Mouse (Mus musculus) midbrain, embryonic 15.5 days (tissue): ENCODE results near the gene Acer1. TPM values are rescaled to one million over a fixed set of nuclear protein-coding genes. Genes with fewer than 3 reads are reported as not detected.

Experiments used
- polyA plus RNA-seq: library from polyadenylated mRNA; unstranded; fragments of >200 nt; fragmentation: Nextera tagmentation; extraction: Ambion mirVana; gene quantifications from 2 replicates; pipeline ENCODE4 v1.2.1, GENCODE M21; 2015

The Acer1 gene
- polyA plus RNA-seq, 1 experiment from 2014 or later: not detected

Other genes starting within 250 kb of the Acer1 start
- 4.1 and 4.6 TPM in 2 replicates for gene Nrtn, start 224.6 kb downstream of the Acer1 start, polyA plus RNA-seq
- 100.0 and 104 TPM in 2 replicates for gene Dus3l, start 217.4 kb downstream of the Acer1 start, polyA plus RNA-seq
- 1.4 TPM in 2 replicates for gene Prr22, start 211.9 kb downstream of the Acer1 start, polyA plus RNA-seq
- 5.4 and 6.0 TPM in 2 replicates for gene Rfx2, start 151.1 kb downstream of the Acer1 start, polyA plus RNA-seq
- gene Acsbg2, start 107.7 kb downstream of the Acer1 start, polyA plus RNA-seq: not detected in 2 replicates
- 0.37 and 0.49 TPM in 2 replicates for gene 1700061G19Rik, start 106.6 kb downstream of the Acer1 start, polyA plus RNA-seq
- 103 and 106 TPM in 2 replicates for gene Mllt1, start 46.7 kb downstream of the Acer1 start, polyA plus RNA-seq
- gene Clpp, start 8.2 kb upstream of the Acer1 start, polyA plus RNA-seq: 180 and 188 TPM in 2 replicates
- 53.2 and 57.1 TPM in 2 replicates for gene Alkbh7, start 15.2 kb upstream of the Acer1 start, polyA plus RNA-seq
- 0.68 and 0.83 TPM in 2 replicates for gene Pspn, start 17.9 kb upstream of the Acer1 start, polyA plus RNA-seq
- gene Gtf2f1, start 29.2 kb upstream of the Acer1 start, polyA plus RNA-seq: 76.8 TPM in 2 replicates
- 0.43 and 0.73 TPM in 2 replicates for gene Gm17949, start 29.3 kb upstream of the Acer1 start, polyA plus RNA-seq
- gene Khsrp, start 49.4 kb upstream of the Acer1 start, polyA plus RNA-seq: 29.9 and 30.5 TPM in 2 replicates
- not detected in 2 replicates for gene Slc25a41, start 59.5 kb upstream of the Acer1 start, polyA plus RNA-seq
- 1.5 and 2.0 TPM in 2 replicates for gene Crb3, start 77.0 kb upstream of the Acer1 start, polyA plus RNA-seq
- gene Slc25a23, start 77.7 kb upstream of the Acer1 start, polyA plus RNA-seq: 42.5 TPM in 2 replicates
- 5.8 TPM in 2 replicates for gene Dennd1c, start 96.4 kb upstream of the Acer1 start, polyA plus RNA-seq
- gene Tubb4a, start 105.7 kb upstream of the Acer1 start, polyA plus RNA-seq: 388 and 395 TPM in 2 replicates
- 7.4 and 8.1 TPM in 2 replicates for gene Tnfsf9, start 123.2 kb upstream of the Acer1 start, polyA plus RNA-seq
- 1.1 and 1.2 TPM in 2 replicates for gene Cd70, start 167.7 kb upstream of the Acer1 start, polyA plus RNA-seq
- gene Tnfsf14, start 212.1 kb upstream of the Acer1 start, polyA plus RNA-seq: not detected in 2 replicates
- 2.2 TPM in 2 replicates for gene C3, start 246.0 kb upstream of the Acer1 start, polyA plus RNA-seq